Mouse (Mus musculus) neural tube, embryonic 10.5 days (tissue): ENCODE measurements around the gene Ltbp3.

ENCODE experiments used
- DNase-seq: peaks from one replicate; pipeline ENCODE4 v3.0.0-alpha.2; 2017; ENCODE audit warnings: low spot score; ENCODE audit errors: extremely low spot score

The Ltbp3 gene

GRCm38 (mm10) chr19:5750951-5751350 is 10.2 kb downstream of the Ltbp3 start:
- peak; percentile 29 for DNase-seq

DNA sequence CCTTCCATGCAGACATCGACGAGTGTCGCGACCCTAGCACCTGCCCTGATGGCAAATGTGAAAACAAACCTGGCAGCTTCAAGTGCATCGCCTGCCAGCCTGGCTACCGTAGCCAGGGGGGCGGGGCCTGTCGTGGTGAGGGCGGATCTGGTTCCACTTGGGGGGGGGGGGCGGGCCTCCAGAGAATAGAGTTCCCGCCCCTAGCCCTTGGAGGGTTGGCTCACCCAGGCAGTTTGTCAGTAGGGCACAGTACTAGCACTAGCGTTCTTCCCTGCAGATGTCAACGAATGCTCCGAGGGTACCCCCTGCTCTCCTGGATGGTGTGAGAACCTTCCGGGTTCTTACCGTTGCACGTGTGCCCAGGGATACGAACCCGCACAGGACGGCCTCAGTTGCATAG is 11.0 kb downstream of the Ltbp3 start:
- DNase-seq = peak; percentile 23

GRCm38 (mm10) chr19:5756321-5756985 is 15.7 kb downstream of the Ltbp3 start:
- DNase-seq = peak; percentile 41

GRCm38 (mm10) chr19:5756991-5757636 is 16.4 kb downstream of the Ltbp3 start:
- DNase-seq = peak; percentile 40

DNA sequence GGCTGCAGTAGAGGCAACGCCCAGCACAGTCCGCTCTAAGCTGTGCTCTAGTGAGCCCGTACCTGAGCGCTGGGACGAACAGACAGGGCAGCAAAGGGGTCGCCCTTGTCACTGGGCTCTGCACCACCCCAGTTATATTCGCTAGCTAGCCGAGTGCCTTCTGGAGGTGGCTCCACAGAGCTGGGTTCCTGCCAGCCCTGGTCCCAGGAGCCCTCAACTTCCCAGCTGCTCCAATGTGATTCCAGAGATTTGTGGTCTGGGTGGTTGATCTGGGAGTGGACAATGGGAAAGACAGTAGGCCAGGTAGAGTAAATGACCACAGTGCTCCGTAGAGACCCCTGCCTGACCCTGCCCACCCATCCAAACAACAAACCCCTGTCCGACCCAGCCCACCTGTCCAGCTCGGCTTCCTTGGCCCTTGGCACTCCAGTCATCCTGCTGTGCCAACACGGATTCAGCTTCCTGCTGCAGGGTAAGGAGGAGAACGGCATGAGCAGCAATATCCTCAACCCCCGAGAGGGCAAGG is 18.2 kb downstream of the Ltbp3 start:
- DNase-seq = no peak

- DNase-seq = no peak
These were observed 22.5 kb downstream of the Ltbp3 start for GRCm38 (mm10) chr19:5763163-5763562.

DNA sequence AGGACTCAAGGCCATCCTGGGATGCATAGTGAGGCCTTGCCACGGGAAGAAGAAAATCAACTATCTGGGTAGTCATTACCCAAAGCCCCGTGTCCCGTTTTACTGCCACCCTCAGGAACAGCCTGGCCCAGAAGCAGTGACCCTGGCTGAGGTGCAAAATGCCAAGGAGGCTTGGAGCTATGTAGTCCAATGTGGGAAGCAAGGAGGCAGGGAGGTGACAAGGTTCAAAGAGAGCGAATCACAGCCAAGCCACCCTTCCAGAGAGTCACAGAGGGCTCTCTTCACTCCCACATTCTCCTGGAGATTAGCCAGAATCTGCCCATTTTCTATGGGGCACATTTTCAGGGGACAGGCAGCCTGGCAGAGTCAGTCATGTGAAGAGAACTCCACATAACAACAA is 26.6 kb downstream of the Ltbp3 start:
- DNase-seq = no peak

- no peak for DNase-seq
These were observed 29.6 kb downstream of the Ltbp3 start for GRCm38 (mm10) chr19:5770311-5770710.

- DNase-seq = peak; percentile 98
These were observed 30.5 kb downstream of the Ltbp3 start, which contains the start of gene Scyl1 for GRCm38 (mm10) chr19:5770925-5771860. Gene Scyl1 (minus strand): TSS chr19:5771419.

- no peak for DNase-seq
These were observed 36.8 kb downstream of the Ltbp3 start for GRCm38 (mm10) chr19:5777387-5778032.

GRCm38 (mm10) chr19:5778312-5778711 is 37.6 kb downstream of the Ltbp3 start:
- DNase-seq = no peak

DNA sequence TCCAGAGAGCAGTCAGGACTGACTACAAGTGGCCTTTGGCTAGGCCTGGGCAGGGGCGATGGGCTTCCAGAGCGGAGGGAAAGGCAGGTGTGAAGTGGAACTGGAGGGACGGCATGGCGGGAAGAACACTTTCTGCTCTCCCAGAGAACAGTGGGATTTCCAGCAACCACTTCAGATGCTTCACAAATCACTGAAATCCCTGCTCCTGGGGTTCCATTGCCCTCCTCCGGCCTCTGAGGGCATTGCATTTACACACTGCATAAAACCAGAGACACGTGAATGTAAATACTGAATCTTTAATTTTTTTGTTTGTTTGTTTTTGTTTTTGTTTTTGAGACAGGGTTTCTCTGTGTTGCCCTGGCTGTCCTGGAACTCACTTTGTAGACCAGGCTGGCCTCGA is 39.5 kb downstream of the Ltbp3 start:
- DNase-seq = no peak

GRCm38 (mm10) chr19:5781532-5781931 is 40.8 kb downstream of the Ltbp3 start:
- DNase-seq = no peak

- DNase-seq = no peak
These were observed 41.4 kb downstream of the Ltbp3 start for GRCm38 (mm10) chr19:5782121-5782520.

GRCm38 (mm10) chr19:5784958-5785577 is 44.4 kb downstream of the Ltbp3 start:
- no peak for DNase-seq

DNA sequence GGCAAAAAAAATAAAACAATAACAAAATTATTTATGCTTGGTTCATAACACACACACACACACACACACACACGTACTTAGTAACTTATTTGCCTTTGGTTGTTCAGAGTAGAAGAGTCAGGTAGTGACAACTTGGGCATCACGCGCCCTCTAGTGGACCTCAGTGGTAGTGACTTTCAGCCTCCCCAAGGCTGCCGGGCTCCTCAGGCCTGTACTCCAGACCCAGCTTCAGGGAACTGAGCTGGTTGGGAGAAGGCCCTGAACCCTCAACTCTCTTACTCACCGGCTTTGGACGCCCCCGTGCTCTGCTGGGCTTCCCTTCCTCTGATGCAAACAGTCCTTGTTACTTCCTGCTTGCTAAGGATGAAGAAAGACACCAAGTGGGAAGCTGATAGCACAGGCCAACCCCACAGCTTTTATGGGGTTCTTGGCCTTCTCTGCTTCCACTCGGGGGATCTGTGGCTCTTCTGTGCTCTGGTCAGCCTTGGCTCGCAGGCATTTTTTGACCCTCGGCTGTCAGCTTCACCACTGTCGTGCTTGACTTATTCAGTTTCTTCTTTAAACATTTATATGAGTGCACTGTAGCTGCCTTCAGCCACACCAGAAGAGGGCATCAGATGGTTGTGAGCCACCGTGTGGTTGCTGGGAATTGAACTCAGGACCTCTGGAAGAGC is 45.9 kb downstream of the Ltbp3 start:
- DNase-seq = peak; percentile 91

DNA sequence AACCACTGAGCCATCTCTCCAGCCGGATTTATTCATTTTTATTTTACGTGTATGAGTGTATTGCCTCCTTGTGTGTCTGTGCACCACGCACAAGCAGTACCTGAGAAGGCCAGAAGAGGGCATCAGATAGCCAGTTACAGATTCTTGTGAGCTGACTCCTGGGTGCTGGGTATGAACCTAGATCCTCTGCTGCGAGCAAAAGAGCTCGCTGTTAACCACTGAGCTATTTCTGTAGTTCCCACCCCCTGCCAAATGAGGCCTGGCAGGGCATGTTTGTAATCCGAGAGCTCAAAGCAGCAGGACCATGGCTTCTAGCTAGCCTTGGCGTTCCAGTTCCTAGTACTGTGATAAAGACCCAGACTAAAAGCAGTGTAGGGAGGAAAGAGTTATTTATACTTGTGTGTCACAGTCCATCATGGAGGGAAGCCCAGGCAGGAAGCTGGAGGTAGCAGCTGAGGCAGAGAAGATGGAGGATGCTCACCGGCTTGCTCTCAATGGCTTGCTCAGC is 46.5 kb downstream of the Ltbp3 start:
- peak; percentile 87 for DNase-seq

- no peak for DNase-seq
These were observed 47.2 kb downstream of the Ltbp3 start for GRCm38 (mm10) chr19:5787920-5788319.

GRCm38 (mm10) chr19:5788620-5789019 is 47.9 kb downstream of the Ltbp3 start:
- no peak for DNase-seq

GRCm38 (mm10) chr19:5789066-5789465 is 48.4 kb downstream of the Ltbp3 start:
- DNase-seq = no peak
